Mouse (Mus musculus) ovary, adult 2 months (tissue): ENCODE measurements around the gene Hdac10. TPM values are rescaled to one million over a fixed set of nuclear protein-coding genes. Genes with fewer than 3 reads are reported as not detected.

Source experiments
- polyA plus RNA-seq: library from polyadenylated mRNA; depleted of rRNA; stranded (reverse); fragments of >200 nt; gene quantifications from 2 replicates; pipeline ENCODE4 v1.2.3, GENCODE M21; 2012; rRNA removed

The Hdac10 gene
- polyA plus RNA-seq = 42.8 and 50.8 TPM in 2 replicates

GRCm38 (mm10) chr15:89128382-89129350 is at the start of gene Hdac10:
Hdac10 (minus strand) TSS chr15:89128700.

GRCm38 (mm10) chr15:89149271-89150040 is 21.0 kb upstream of the Hdac10 start, which contains the start of gene Mapk11:
Mapk11 (minus strand) TSS chr15:89149628.

GRCm38 (mm10) chr15:89140659-89141252 is 12.3 kb upstream of the Hdac10 start, which contains the start of gene Mapk12:
Mapk12 (minus strand) TSS chr15:89140703.

GRCm38 (mm10) chr15:89122649-89123366 is 5.7 kb downstream of the Hdac10 start, which contains the start of gene Tubgcp6:
Tubgcp6 (minus strand) TSS chr15:89123112.

GRCm38 (mm10) chr15:89088607-89089247 is 39.8 kb downstream of the Hdac10 start, which contains the start of gene Selenoo:
Selenoo (plus strand) TSS chr15:89089084.

GRCm38 (mm10) chr15:89074613-89075477 is 53.7 kb downstream of the Hdac10 start, which contains the start of gene Trabd:
Trabd (plus strand) TSS chr15:89075124.

Other genes with a start within 250 kb of the Hdac10 start
- 0.20 and 0.26 TPM in 2 replicates for gene Ttll8, start 174.3 kb downstream of the Hdac10 start, polyA plus RNA-seq
- gene Mlc1, start 149.7 kb downstream of the Hdac10 start, polyA plus RNA-seq = 2.1 and 2.5 TPM in 2 replicates
- gene Mov10l1, start 145.8 kb downstream of the Hdac10 start, polyA plus RNA-seq = 0.34 and 0.67 TPM in 2 replicates
- 0.62 and 0.70 TPM in 2 replicates for gene Panx2, start 69.0 kb downstream of the Hdac10 start, polyA plus RNA-seq
- gene Trabd, start 53.6 kb downstream of the Hdac10 start, polyA plus RNA-seq = 58.9 and 62.0 TPM in 2 replicates
- gene Selenoo, start 39.6 kb downstream of the Hdac10 start, polyA plus RNA-seq = 73.6 and 94.2 TPM in 2 replicates
- 37.1 and 42.9 TPM in 2 replicates for gene Tubgcp6, start 5.6 kb downstream of the Hdac10 start, polyA plus RNA-seq
- gene Mapk12, start 12.0 kb upstream of the Hdac10 start, polyA plus RNA-seq = 6.4 and 7.5 TPM in 2 replicates
- gene Mapk11, start 20.9 kb upstream of the Hdac10 start, polyA plus RNA-seq = 7.5 and 9.2 TPM in 2 replicates
- 252 and 286 TPM in 2 replicates for gene Plxnb2, start 52.1 kb upstream of the Hdac10 start, polyA plus RNA-seq
- 28.0 and 31.9 TPM in 2 replicates for gene Dennd6b, start 67.8 kb upstream of the Hdac10 start, polyA plus RNA-seq
- gene Ppp6r2, start 82.9 kb upstream of the Hdac10 start, polyA plus RNA-seq = 197 and 489 TPM in 2 replicates
- 256 and 291 TPM in 2 replicates for gene Sbf1, start 186.6 kb upstream of the Hdac10 start, polyA plus RNA-seq
- 10.3 and 12.0 TPM in 2 replicates for gene Adm2, start 194.0 kb upstream of the Hdac10 start, polyA plus RNA-seq
- 29.3 and 44.2 TPM in 2 replicates for gene Miox, start 205.7 kb upstream of the Hdac10 start, polyA plus RNA-seq
- 61.3 and 76.7 TPM in 2 replicates for gene Lmf2, start 227.0 kb upstream of the Hdac10 start, polyA plus RNA-seq
- gene Ncaph2, start 227.0 kb upstream of the Hdac10 start, polyA plus RNA-seq = 210 and 215 TPM in 2 replicates
- gene Sco2, start 245.1 kb upstream of the Hdac10 start, polyA plus RNA-seq = 108 and 113 TPM in 2 replicates
- gene Tymp, start 248.3 kb upstream of the Hdac10 start, polyA plus RNA-seq = 22.0 and 32.3 TPM in 2 replicates